Mouse (Mus musculus) midbrain, embryonic 13.5 days (tissue): Measurements from ENCODE around the gene Tpra1. TPM values are rescaled to one million over a fixed set of nuclear protein-coding genes. Genes with fewer than 3 reads are reported as not detected.

ENCODE experiments used
- polyA plus RNA-seq: library from polyadenylated mRNA; unstranded; fragments of >200 nt; fragmentation: Nextera tagmentation; extraction: Ambion mirVana; gene quantifications from 2 replicates; pipeline ENCODE4 v1.2.1, GENCODE M21; 2015

The Tpra1 gene
- polyA plus RNA-seq, 1 experiment from 2014 or later: 70.2 TPM

Other genes with a start within 250 kb of the Tpra1 start
- 5.3 and 7.4 TPM in 2 replicates for gene Mgll, start 177.8 kb upstream of the Tpra1 start, polyA plus RNA-seq
- gene Abtb1, start 60.3 kb upstream of the Tpra1 start, polyA plus RNA-seq: 35.9 and 36.2 TPM in 2 replicates
- gene Podxl2, start 27.2 kb upstream of the Tpra1 start, polyA plus RNA-seq: 478 and 520 TPM in 2 replicates
- gene Mcm2, start 3.5 kb upstream of the Tpra1 start, polyA plus RNA-seq: 66.2 and 71.9 TPM in 2 replicates